Mouse (Mus musculus) liver, embryonic 14.5 days (tissue): Measurements from ENCODE around the gene Tgfbr3.

Experiments used
- CTCF ChIP-seq: IDR thresholded peaks from 2 replicates; pipeline ENCODE4 v1.5.1; 2016; ENCODE audit warnings: antibody characterized with exemption, low read depth, control low read depth
- EP300 ChIP-seq: IDR thresholded peaks from 2 replicates; pipeline ENCODE4 v1.6.1; 2016; ENCODE audit warnings: antibody characterized with exemption, low read depth

- no peak for TF ChIP-seq CTCF
- no peak for TF ChIP-seq EP300
These were observed 93.6 kb downstream of the Tgfbr3 start for GRCm38 (mm10) chr5:107195751-107196395.
